Mouse (Mus musculus): ENCODE data around the gene D830030K20Rik.
"Not testable (repeated sequence)": the region's sequence is repeated elsewhere in the genome, so short reads cannot be mapped to it uniquely, and the experiment has no call there.

Gene D830030K20Rik

DNA sequence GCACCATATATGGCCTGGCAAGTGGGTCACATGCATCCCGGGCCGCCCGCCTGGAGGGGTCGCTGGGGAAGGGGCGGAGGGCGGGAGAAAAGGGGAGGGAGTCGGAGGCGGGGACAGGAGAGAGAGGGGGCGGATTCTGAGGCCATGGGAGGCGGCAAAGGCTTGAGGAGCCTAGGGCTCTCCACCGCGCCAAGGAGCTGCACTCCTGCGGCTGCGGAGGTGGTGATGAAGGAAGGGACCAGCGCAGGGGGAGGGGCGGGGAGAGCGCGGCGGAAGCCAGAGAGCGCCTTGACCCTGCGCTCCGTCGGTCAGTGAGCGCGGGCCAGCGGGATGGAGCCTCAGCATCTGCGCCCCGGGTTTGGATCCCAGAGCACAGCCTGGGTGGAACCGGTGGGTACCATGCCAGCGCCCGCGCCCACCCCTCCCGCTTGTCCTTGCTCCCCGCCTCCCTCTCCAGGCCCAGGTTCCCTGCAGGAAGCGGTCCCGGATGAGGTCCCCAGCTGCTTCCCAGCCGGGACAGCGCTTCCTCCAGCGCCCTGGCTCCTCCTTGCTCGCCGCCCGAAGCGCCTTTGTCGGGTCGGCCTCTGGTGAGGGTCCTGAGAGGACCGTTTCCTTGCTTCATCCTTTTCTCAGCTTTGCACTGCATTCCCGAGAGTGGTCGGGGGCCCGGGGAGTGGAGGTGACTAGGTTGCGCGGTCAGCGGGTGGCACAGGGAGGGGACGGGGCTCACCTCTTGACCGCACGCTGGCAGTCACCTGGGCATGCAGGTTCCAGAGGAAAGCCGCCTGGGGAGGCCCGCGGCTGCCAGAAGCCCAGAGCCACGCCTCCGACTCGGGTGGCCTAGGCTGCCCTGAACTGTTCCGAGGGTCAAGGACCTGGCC lies at the start of gene D830030K20Rik:
TSS of gene D830030K20Rik (plus strand) at position 217 of the 881 bp plus-strand sequence.
- DNase-seq (ENCODE audit: low spot score) = not testable (repeated sequence)

DNA sequence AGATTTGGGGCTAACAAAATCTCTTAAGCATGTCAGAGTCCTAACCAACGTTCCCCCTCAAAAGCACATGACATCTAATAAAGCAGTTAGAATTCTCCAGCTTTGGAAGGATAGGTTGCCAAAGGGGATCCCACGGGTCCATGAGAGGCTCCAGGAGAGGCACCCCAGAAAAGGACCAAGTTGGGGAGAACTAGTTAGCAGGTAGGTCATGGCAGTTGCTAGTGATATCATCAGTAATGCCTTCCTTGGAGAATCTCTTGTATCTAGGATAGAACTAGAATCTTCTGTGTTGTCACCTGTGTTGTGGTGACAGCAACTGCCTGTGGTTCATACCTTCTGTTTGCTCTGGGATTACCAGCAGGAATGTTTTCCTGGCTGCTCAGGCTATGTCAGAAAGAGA lies 20.3 kb upstream of the D830030K20Rik start, which contains the start of gene Gm5795:
TSS of gene Gm5795 (plus strand) at position 301 of the 400 bp plus-strand sequence.
- DNase-seq (ENCODE audit: low spot score) = not testable (repeated sequence)

DNA sequence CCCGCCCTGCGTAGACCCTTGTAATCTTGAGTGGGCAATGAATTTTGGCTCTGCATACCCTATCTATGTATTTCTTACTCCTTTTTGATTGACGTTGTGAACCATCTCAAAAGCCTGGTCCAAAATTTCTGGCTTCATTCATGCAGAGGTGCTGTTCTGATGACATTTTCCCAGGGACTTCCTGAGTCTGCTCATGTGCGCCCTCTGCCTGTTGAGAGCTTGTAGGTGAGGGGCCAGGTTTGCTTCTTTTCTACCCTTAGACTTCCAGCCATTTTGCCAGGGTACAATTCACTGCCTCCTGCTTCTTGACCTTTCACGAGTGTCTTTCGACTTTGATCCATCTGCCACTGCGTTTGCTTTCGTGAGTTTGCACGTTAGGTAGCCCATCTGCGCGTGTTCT lies 1.1 kb downstream of the D830030K20Rik start:
- not testable (repeated sequence) for DNase-seq (ENCODE audit: low spot score)

GRCm38 (mm10) chr14:3262531-3262930 lies 54.2 kb downstream of the D830030K20Rik start:
- not testable (repeated sequence) for DNase-seq (ENCODE audit: low spot score)

Data from spleen, adult 12 weeks (tissue).